22 mouse cellular contexts compared by ENCODE assay signal in genomic region chr1:150569820-150570543, GRCm38 (mm10).
DNase-seq lines count a peak whose midpoint lies in the region; ATAC-seq lines count a peak whose summit lies in the region.
"Had no signal": no experiment of that assay in that cellular context is flagged by ENCODE, and none has a peak within 500 bp of the region (broad histone marks: within the 10 kb centered on the region; RNA-seq: fewer than 3 reads in every experiment).

No protein-coding gene starts in this region.

- H3K36me3 ChIP-seq in embryonic facial prominence, embryonic 11.5 days (replicated peaks; ENCODE audit: control insufficient read depth, insufficient read depth, low read depth, low read length), result no peaks in the 10 kb centered on the region
- peaks cover 28% of the 10 kb centered on the region for H3K36me3 ChIP-seq in embryonic facial prominence, embryonic 10.5 days (replicated peaks)
- no peaks in the 10 kb centered on the region for H3K36me3 ChIP-seq in hindbrain, embryonic 11.5 days (ENCODE audit: control insufficient read depth, insufficient read depth, low read length)
- no peaks in the 10 kb centered on the region for H3K36me3 ChIP-seq in hindbrain, embryonic 16.5 days (ENCODE audit: control insufficient read depth, insufficient read depth, low read length)
- no peaks in the 10 kb centered on the region for H3K36me3 ChIP-seq in neural tube, embryonic 12.5 days
- no peaks in the 10 kb centered on the region for H3K36me3 ChIP-seq in neural tube, embryonic 15.5 days
- no peaks in the 10 kb centered on the region for H3K36me3 ChIP-seq in midbrain, embryonic 14.5 days (ENCODE audit: control insufficient read depth, insufficient read depth, low read length)
- H3K36me3 ChIP-seq: liver, embryonic 12.5 days; neural tube, embryonic 13.5 days had no signal

- no peak overlapping the region for H3K9ac ChIP-seq in embryonic facial prominence, embryonic 11.5 days (replicated peaks; ENCODE audit: low read length)
- H3K9ac ChIP-seq in hindbrain, embryonic 11.5 days (ENCODE audit: low read depth, low read length), result no peak overlapping the region
- no peak overlapping the region for H3K9ac ChIP-seq in hindbrain, embryonic 16.5 days (ENCODE audit: low read depth, low read length)
- no peak overlapping the region for H3K9ac ChIP-seq in neural tube, embryonic 12.5 days
- no peak overlapping the region for H3K9ac ChIP-seq in neural tube, embryonic 15.5 days (replicated peaks)
- no peak overlapping the region for H3K9ac ChIP-seq in midbrain, embryonic 14.5 days (replicated peaks; ENCODE audit: low read length)
- H3K9ac ChIP-seq: liver, embryonic 12.5 days; neural tube, embryonic 13.5 days had no signal

- H3K27ac ChIP-seq in embryonic facial prominence, embryonic 11.5 days (replicated peaks; ENCODE audit: low read depth, low read length), result no peak overlapping the region
- no peak overlapping the region for H3K27ac ChIP-seq in embryonic facial prominence, embryonic 10.5 days (replicated peaks)
- H3K27ac ChIP-seq in hindbrain, embryonic 11.5 days (ENCODE audit: low read depth, low read length), result no peak overlapping the region
- no peak overlapping the region for H3K27ac ChIP-seq in hindbrain, embryonic 16.5 days (ENCODE audit: low read depth, low read length)
- H3K27ac ChIP-seq in neural tube, embryonic 12.5 days, result no peak overlapping the region
- H3K27ac ChIP-seq in neural tube, embryonic 15.5 days (replicated peaks), result no peak overlapping the region
- H3K27ac ChIP-seq in midbrain, embryonic 14.5 days (replicated peaks; ENCODE audit: low read depth, low read length), result no peak overlapping the region
- H3K27ac ChIP-seq: kidney, postnatal 0 days; left cerebral cortex, adult 2 months; liver, embryonic 12.5 days; neural tube, embryonic 13.5 days had no signal

- no peaks in the 10 kb centered on the region for H3K9me3 ChIP-seq in embryonic facial prominence, embryonic 11.5 days (replicated peaks; ENCODE audit: control insufficient read depth, low read length)
- no peaks in the 10 kb centered on the region for H3K9me3 ChIP-seq in embryonic facial prominence, embryonic 10.5 days
- H3K9me3 ChIP-seq in hindbrain, embryonic 11.5 days (ENCODE audit: control insufficient read depth, low read length), result no peaks in the 10 kb centered on the region
- H3K9me3 ChIP-seq in hindbrain, embryonic 16.5 days (ENCODE audit: control insufficient read depth, low read length), result no peaks in the 10 kb centered on the region
- H3K9me3 ChIP-seq in neural tube, embryonic 12.5 days, result no peaks in the 10 kb centered on the region
- no peaks in the 10 kb centered on the region for H3K9me3 ChIP-seq in neural tube, embryonic 15.5 days (replicated peaks)
- no peaks in the 10 kb centered on the region for H3K9me3 ChIP-seq in midbrain, embryonic 14.5 days (ENCODE audit: control insufficient read depth, low read length)
- H3K9me3 ChIP-seq: liver, embryonic 12.5 days; neural tube, embryonic 13.5 days had no signal

- WGBS in embryonic facial prominence, embryonic 11.5 days, result 89% methylated on average over 5 of the region's 5 CpGs
- WGBS in embryonic facial prominence, embryonic 10.5 days, result 92% methylated on average over 5 of the region's 5 CpGs
- WGBS in hindbrain, embryonic 11.5 days, result 71% methylated on average over 5 of the region's 5 CpGs
- 66% methylated on average over 5 of the region's 5 CpGs for WGBS in hindbrain, embryonic 16.5 days
- 76% methylated on average over 5 of the region's 5 CpGs for WGBS in neural tube, embryonic 12.5 days
- 74% methylated on average over 5 of the region's 5 CpGs for WGBS in neural tube, embryonic 15.5 days
- 58% methylated on average over 5 of the region's 5 CpGs for WGBS in midbrain, embryonic 14.5 days

- H3K4me2 ChIP-seq in embryonic facial prominence, embryonic 11.5 days (ENCODE audit: low read depth, low read length), result no peak overlapping the region
- H3K4me2 ChIP-seq in hindbrain, embryonic 11.5 days (replicated peaks; ENCODE audit: low read depth, low read length), result no peak overlapping the region
- H3K4me2 ChIP-seq in hindbrain, embryonic 16.5 days (ENCODE audit: low read length), result no peak overlapping the region
- no peak overlapping the region for H3K4me2 ChIP-seq in neural tube, embryonic 12.5 days (replicated peaks)
- H3K4me2 ChIP-seq in neural tube, embryonic 15.5 days, result no peak overlapping the region
- H3K4me2 ChIP-seq in midbrain, embryonic 14.5 days (ENCODE audit: low read length), result no peak overlapping the region
- H3K4me2 ChIP-seq: liver, embryonic 12.5 days; neural tube, embryonic 13.5 days had no signal

- H3K4me3 ChIP-seq in embryonic facial prominence, embryonic 11.5 days (ENCODE audit: low read depth, low read length), result no peak overlapping the region
- H3K4me3 ChIP-seq in embryonic facial prominence, embryonic 10.5 days, result no peak overlapping the region
- no peak overlapping the region for H3K4me3 ChIP-seq in hindbrain, embryonic 11.5 days (ENCODE audit: low read depth, low read length)
- H3K4me3 ChIP-seq in hindbrain, embryonic 16.5 days (ENCODE audit: low read length), result no peak overlapping the region
- no peak overlapping the region for H3K4me3 ChIP-seq in neural tube, embryonic 12.5 days
- H3K4me3 ChIP-seq in neural tube, embryonic 15.5 days (replicated peaks), result no peak overlapping the region
- no peak overlapping the region for H3K4me3 ChIP-seq in midbrain, embryonic 14.5 days (replicated peaks; ENCODE audit: low read depth, low read length)
- H3K4me3 ChIP-seq: left cerebral cortex, adult 2 months; liver, embryonic 12.5 days; neural tube, embryonic 13.5 days had no signal

- no peak for DNase-seq in embryonic facial prominence, embryonic 11.5 days (ENCODE audit: low spot score)
- no peak for DNase-seq in embryonic facial prominence, embryonic 10.5 days (ENCODE audit: low spot score)
- DNase-seq in hindbrain, embryonic 11.5 days (ENCODE audit: low spot score), result no peak
- no peak for DNase-seq in midbrain, embryonic 14.5 days
- DNase-seq: adrenal gland, postnatal 10 days; cerebellum, postnatal 36 days; gastrocnemius, postnatal 36 days; heart, postnatal 36 days; kidney, adult 18-20 months; lung, adult 18-20 months; lung, postnatal 10 days; right cerebral cortex, postnatal 4 days; thymus, postnatal 25 days had no signal

- no peaks in the 10 kb centered on the region for H3K4me1 ChIP-seq in embryonic facial prominence, embryonic 11.5 days (ENCODE audit: control insufficient read depth, insufficient read depth, low read length)
- peaks cover 7% of the 10 kb centered on the region; the same call in 1 of the 2 replicates for H3K4me1 ChIP-seq in embryonic facial prominence, embryonic 10.5 days
- H3K4me1 ChIP-seq in hindbrain, embryonic 11.5 days (replicated peaks; ENCODE audit: control insufficient read depth, insufficient read depth, low read length), result no peaks in the 10 kb centered on the region
- no peaks in the 10 kb centered on the region for H3K4me1 ChIP-seq in hindbrain, embryonic 16.5 days (ENCODE audit: control insufficient read depth, insufficient read depth, low read depth, low read length)
- H3K4me1 ChIP-seq in neural tube, embryonic 12.5 days, result no peaks in the 10 kb centered on the region
- H3K4me1 ChIP-seq in neural tube, embryonic 15.5 days, result no peaks in the 10 kb centered on the region
- H3K4me1 ChIP-seq in midbrain, embryonic 14.5 days (ENCODE audit: control insufficient read depth, insufficient read depth, low read length), result no peaks in the 10 kb centered on the region
- H3K4me1 ChIP-seq: liver, embryonic 12.5 days; neural tube, embryonic 13.5 days had no signal

- H3K27me3 ChIP-seq in embryonic facial prominence, embryonic 11.5 days (ENCODE audit: control insufficient read depth, insufficient read depth, low read length), result no peaks in the 10 kb centered on the region
- H3K27me3 ChIP-seq in embryonic facial prominence, embryonic 10.5 days (replicated peaks; ENCODE audit: low read depth, poor library complexity, severe bottlenecking), result no peaks in the 10 kb centered on the region
- H3K27me3 ChIP-seq in hindbrain, embryonic 11.5 days (ENCODE audit: control insufficient read depth, insufficient read depth, low read length), result no peaks in the 10 kb centered on the region
- H3K27me3 ChIP-seq in hindbrain, embryonic 16.5 days (replicated peaks; ENCODE audit: control insufficient read depth, insufficient read depth, low read length), result no peaks in the 10 kb centered on the region
- no peaks in the 10 kb centered on the region for H3K27me3 ChIP-seq in neural tube, embryonic 12.5 days (replicated peaks)
- H3K27me3 ChIP-seq in neural tube, embryonic 15.5 days (replicated peaks), result no peaks in the 10 kb centered on the region
- no peaks in the 10 kb centered on the region for H3K27me3 ChIP-seq in midbrain, embryonic 14.5 days (ENCODE audit: control insufficient read depth, insufficient read depth, low read length)
- H3K27me3 ChIP-seq: liver, embryonic 12.5 days; neural tube, embryonic 13.5 days had no signal

- ATAC-seq in embryonic facial prominence, embryonic 11.5 days (replicated peaks; ENCODE audit: insufficient number of reproducible peaks, low FRiP score, low TSS enrichment, low read depth), result peak; percentile 44; the same call in 1 of the 2 replicates
- peak; percentile 76 for ATAC-seq in hindbrain, embryonic 11.5 days (ENCODE audit: low FRiP score)
- ATAC-seq in hindbrain, embryonic 16.5 days, result no peak
- peak; percentile 62; the same call in 1 of the 2 replicates for ATAC-seq in neural tube, embryonic 12.5 days (ENCODE audit: low FRiP score, low read depth)
- ATAC-seq in neural tube, embryonic 15.5 days (ENCODE audit: low FRiP score), result no peak
- ATAC-seq in midbrain, embryonic 14.5 days (ENCODE audit: low FRiP score, low TSS enrichment), result peak; percentile 43
- ATAC-seq in erythroblast, adult 5-6 weeks (replicated peaks; ENCODE audit: low FRiP score, poor library complexity, severe bottlenecking), result no peak
- ATAC-seq: inflammation-experienced regulatory T-cells, adult 6 months; liver, embryonic 12.5 days had no signal

Comparison
In these comparisons a context has a peak if more than half of its experiments do, and no peak if none do; other contexts are left out.
1. ATAC-seq: peak in embryonic facial prominence, embryonic 11.5 days (single experiment), hindbrain, embryonic 11.5 days (single experiment), neural tube, embryonic 12.5 days (single experiment) and midbrain, embryonic 14.5 days (single experiment); none in hindbrain, embryonic 16.5 days (single experiment), neural tube, embryonic 15.5 days (single experiment) and erythroblast, adult 5-6 weeks (single experiment).